Mouse (Mus musculus): ENCODE data around the gene Tlcd1.
"Not testable (repeated sequence)": the region's sequence is repeated elsewhere in the genome, so short reads cannot be mapped to it uniquely, and the experiment has no call there.

Tlcd1 gene

DNA sequence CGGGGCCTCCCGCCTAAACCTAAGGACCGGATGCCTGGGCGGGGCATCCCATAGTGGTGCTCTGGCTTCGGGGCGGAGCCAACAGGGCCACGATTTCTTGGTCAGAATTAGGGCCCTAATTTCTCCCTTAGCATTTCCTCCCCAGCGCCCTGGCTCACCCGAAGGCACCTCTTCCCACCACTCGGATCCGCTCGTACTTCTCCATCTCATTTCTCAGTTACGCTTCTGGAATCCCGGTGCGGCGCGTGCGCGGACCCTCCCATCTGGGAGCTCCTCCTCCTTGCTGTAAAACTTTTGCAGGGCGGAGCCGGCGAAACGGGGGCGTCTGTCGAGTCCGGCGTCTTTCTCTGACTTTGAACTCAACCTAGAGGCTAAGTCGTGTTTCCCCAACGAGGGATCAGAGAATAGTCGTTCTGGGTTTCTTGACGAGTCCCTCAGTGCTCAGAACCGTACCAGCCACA lies at the start of gene Tlcd1, which contains the start of gene Nek8:
Gene Tlcd1 (plus strand): TSS at position 310 of the 461 bp plus-strand sequence.
Gene Nek8 (minus strand): TSS at position 274 of the 461 bp plus-strand sequence.
- no peak for DNase-seq (ENCODE audit: low spot score)

DNA sequence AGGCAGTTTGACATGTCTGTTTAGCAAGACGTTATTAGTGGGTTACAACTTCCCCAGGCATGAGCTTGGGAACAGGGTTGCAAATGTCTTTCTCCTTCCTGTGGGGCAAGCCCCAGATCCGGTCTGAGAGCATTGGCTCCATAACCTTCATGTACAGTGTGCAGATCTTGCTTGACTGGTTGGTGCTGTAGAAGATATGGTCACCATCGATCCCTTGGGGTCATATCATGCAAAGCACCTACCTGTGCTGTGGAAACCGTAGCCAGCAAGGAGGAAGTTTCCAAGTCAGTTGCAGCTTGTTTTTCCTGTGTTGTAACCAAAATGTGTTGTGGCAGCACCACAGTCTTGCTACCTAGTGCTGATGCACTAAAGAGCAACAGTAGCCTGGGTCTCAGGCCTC lies 49.8 kb upstream of the Tlcd1 start:
- no peak for DNase-seq (ENCODE audit: low spot score)

DNA sequence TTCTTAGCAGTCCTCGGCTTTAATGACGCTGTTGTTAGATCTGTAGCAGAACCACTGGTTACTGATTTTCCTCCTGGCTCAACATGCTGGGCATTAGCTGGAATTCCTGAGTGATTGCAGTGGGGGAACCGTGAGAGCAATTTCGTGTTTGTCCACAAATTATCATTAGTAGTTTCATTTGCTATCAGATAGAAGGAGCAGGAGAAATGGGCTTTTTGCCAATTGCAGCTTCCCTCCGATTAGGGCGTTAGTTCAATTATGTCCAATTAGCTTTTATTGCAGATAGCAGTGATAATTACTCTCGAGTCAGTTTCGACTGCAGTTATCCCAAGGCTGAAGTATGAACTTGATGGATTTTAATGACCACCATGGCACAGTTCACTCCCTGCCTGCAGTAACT lies 47.1 kb upstream of the Tlcd1 start:
- peak; percentile 34 for DNase-seq (ENCODE audit: low spot score)

DNA sequence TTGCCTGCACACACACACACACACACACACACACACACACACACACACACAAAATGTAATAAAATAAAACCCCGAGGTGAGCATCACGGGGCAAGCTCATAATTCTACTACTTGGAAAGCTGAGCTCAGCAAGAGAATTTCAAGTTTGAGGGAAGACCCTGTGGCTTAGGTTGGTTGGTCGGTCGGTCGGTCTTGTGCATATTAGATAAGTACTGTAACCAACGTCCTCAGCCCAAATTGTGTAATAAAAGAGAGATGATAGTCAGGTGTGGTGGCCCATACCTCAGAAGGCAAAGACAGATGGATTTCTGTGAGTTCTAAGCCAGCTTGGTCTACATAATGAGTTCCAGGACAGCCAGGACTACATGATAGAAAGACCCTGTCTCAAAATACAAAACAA lies 42.6 kb upstream of the Tlcd1 start:
- DNase-seq (ENCODE audit: low spot score): no peak

DNA sequence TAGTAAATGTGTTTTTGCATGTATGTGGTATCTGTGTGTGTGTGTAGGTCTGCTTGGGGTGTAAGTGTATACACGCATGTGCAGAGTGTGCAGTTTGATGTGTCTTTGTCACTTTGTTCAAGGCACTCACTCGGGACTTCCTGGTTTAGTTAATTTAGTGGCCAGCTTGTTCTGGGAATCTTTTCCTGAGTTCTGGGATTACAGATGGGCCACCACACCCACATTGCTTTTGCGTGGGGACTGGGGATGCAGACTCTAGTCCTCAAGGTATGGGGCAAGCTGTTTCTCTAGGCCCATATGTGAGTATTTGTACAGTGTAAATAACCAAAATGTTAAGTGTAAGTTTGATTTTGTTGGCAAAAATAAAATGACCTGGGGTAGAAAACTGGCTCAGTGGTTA lies 42.2 kb upstream of the Tlcd1 start:
- no peak for DNase-seq (ENCODE audit: low spot score)

DNA sequence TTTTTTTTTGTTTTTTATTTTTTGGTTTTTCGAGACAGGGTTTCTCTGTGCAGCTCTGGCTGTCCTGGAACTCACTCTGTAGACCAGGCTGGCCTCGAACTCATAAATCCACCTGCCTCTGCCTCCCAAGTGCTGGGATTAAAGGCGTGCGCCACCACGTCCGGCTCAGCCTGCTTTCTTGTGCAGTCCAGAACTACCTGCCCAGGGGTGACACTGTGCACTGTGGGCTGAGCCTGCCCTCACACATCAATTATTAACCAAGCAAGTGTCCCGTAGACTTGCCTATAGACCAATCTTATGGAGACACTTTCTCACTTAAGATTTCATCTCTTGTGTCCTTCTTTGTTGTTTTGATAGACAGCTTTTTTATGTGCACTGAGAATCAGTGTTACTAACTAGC lies 41.2 kb upstream of the Tlcd1 start:
- not testable (repeated sequence) for DNase-seq (ENCODE audit: low spot score)

DNA sequence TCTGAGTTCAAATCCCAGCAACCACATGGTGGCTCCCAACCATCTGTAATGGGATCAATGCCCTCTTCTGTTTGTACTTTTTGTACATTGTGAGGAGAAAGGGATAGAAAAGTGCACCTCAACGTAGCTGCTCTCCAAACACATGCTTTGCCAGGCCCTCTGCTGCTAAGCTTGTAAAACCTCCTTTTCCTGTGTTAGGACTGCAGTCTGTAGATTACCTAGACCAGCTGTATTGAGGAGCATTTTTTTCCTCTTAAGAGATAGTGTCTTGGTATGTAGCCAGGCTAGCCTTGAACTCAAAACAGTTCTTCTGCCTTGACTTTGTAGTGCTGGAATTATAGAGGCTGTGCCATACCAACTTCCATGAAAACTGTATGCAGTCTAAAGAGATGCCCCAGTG lies 40.4 kb upstream of the Tlcd1 start:
- no peak for DNase-seq (ENCODE audit: low spot score)

DNA sequence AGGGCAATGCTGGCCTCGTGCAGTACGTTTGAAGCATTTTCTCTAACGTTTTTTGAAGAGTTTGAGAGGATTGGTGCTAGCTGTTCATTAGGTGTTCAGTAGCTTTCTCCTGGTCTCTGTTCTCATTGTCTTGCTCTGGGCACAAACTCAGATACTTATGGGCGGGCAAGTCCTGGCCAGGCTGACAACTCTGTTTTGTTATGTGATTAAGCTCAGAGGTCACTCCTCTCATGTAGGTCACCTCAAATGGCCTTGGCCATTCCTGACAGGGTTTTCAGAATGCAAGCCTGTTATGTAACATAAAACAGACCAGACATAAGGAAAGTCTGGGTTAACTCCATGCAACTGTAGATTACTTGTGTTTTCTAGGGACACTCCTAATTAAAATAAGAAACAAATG lies 38.9 kb upstream of the Tlcd1 start:
- no peak for DNase-seq (ENCODE audit: low spot score)

DNA sequence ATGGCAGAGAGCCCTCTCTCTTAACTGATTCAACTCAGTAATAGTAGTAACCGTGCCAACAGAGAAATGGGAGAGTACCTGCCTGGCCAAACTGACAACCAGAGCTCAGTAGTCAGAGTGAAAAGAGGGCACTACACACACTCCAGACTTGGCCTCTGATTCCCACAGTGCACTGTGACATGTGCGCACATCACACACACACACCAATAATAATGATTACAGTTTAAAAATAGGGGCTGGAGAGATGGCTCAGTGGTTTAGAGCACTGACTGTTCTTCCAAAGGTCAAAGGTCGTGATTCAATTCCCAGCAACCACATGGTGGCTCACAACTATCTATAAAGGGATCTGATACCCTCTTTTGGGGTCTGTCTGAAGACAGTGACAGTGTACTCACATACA lies 38.5 kb upstream of the Tlcd1 start:
- no peak for DNase-seq (ENCODE audit: low spot score)

DNA sequence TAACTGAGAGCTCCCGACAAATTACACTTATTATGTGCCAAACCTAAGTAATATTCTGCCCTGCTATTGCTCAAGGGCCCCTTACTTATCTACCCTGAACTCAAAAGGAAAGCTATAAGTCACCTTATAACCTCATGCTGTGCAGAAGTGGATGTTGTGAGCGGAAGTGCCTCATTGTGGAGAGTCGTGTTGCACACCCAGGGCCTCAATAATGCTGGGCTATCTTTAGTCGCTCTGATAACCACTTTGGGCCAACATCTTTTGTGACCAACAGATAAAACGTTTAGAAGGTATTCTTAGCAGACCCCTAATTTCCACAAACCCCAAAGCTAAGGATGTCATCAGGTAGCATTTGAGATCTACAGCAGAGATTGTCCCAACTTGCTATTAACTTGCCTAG lies 35.8 kb upstream of the Tlcd1 start:
- no peak for DNase-seq (ENCODE audit: low spot score)

DNA sequence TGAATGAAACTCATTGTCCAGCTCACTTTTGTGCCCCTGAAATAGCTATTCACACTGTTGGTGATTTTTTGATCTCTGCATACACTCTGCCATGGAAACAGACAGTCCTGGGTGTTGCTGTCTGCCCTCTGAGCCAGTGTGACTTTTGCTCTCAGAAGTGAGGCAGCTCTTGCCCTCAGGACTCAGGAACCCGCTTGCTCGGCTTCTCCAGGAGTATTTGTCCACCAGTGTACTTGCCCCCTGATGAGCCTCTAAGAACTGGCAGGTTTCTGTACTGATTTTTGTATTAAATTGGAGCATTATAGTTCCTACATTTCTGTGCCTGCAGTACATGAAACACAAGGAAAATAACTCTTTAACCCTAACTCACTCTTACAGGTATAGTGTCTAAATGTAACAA lies 33.0 kb upstream of the Tlcd1 start:
- DNase-seq (ENCODE audit: low spot score): no peak

DNA sequence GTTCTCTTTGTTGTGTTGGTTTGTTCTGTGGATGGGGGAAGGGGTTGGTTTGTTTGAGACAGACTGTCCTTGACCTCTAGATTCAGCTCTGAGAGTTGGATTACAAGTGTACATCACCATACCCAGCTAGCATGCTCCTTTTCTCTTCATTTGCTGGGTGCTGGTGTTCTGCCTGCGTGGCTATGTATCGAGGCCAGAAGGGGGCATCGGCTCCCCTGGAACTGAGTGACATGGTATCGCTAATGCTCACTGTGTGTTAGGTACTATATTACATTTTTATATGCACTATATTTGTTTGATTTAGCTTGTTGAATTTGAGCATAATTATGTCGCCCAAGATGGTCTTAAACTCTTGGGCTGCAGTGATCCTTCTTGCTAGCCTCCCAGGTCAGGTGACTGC lies 30.3 kb upstream of the Tlcd1 start:
- no peak for DNase-seq (ENCODE audit: low spot score)

DNA sequence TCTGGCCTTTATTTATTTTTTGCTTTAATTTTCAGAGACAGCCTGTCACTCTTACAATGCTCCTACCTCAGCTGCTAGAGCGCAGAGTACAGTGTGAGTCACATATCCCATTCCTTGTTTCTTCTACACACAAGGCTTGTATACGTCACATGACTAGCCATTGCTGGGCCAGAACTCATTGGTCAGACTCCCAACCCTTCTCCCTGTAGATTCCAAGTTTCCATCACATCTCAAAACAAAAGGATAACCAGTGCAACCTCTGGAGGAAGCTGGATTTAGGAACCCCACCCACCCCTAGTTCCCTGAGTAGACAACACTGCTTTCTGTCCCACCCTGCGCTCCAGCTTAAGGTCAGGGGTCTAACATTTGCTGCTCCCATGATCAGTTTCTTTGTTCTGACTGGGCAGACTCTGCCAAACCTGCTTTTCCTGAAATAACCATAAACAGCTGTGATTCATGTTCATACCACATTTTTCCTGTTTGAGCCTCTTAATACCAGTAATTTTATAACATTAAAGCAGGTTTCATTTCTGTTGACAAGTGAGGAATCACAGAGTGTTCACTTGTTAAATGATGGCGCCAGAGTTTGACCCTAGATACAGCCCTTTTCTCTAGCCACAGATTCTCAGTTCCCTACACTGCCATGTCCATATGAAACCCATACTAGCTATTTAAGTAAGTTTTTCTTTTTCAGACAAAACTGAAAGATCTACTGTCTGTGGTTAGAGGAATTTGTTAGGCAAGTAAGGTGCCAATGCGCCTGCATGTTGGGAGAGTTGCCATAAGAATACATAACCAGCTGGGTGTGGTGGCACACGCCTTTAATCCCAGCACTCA lies 29.6 kb upstream of the Tlcd1 start:
- no peak for DNase-seq (ENCODE audit: low spot score)

DNA sequence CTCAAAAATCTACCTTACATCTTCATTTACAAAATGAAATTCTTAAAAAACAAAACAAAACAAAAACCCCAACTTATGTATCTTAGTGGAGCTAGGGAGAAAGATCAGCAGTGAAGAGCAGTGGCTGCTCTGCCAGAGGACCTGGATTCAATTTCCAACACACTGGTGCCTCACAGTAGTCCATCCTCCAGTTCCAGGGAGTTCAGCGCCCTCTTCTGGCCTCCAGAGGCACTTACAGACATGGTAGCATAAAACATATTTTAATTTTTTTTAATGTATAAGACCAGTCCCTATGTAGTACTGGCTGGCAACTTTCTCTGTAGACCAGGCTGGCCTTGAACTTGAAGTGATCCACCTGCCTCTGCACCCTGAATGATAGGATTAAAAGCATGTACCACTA lies 25.4 kb upstream of the Tlcd1 start:
- DNase-seq (ENCODE audit: low spot score): no peak

DNA sequence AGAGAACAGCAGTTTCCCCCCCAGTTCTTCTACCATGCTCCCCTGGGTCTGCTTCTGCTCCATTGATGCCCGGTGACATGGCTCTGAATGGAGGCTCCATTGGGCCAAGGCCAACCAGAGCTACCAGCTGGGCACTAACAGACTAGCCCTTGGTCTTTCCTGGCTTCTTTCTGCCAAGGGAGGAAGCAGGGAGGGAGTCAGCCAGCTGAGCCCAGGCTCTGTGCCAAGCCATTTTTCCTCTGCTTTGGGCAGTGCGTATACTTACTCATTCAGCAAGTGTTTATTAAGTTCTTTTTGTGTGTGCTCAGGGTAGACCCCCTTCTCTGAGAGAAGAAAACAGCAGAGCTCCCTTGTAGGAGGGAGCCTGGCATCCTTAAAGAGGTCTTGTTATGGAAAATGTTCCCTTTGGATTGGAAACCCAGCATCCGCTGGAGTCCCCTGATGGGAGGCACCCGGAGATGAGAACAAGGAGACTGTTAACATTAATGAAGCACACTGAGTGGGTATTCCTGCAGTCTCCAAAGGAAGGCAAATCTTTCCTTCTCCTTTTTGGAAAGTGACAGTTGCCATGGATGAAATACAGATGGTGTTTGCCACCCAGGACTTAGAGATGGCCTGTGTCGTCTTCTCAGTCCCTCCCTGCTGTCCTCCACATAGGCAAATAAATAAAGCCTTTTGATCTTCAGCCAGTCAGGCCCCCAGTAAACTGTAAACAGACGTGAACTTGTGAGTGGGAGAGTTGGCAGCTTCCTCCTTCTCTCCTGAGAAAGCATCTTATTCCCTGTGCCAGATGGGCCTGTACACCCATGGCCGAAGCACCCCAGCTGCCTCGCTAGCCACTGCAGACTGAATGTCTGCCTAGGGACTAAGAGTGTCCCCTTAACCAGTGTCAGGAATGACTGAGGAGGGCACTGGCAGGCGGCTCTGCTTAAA lies 23.9 kb upstream of the Tlcd1 start:
- DNase-seq (ENCODE audit: low spot score): peak; percentile 70

DNA sequence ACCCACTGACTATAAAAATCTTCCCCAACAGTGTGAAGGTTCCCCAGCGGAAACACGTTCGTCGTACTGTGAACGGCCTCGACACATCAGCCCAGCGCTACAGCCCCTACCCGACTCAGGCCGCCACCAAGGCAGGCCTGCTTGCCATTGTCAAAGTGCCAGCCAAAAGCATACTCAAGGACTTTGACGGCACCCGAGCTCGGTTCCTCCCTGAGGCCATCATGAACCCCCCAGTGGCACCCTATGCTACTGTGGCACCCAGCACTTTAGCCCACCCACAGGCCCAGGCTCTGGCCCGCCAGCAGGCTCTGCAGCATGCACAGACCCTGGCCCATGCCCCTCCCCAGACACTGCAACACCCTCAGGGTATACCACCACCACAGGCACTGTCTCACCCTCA lies 22.7 kb upstream of the Tlcd1 start:
- no peak for DNase-seq (ENCODE audit: low spot score)

DNA sequence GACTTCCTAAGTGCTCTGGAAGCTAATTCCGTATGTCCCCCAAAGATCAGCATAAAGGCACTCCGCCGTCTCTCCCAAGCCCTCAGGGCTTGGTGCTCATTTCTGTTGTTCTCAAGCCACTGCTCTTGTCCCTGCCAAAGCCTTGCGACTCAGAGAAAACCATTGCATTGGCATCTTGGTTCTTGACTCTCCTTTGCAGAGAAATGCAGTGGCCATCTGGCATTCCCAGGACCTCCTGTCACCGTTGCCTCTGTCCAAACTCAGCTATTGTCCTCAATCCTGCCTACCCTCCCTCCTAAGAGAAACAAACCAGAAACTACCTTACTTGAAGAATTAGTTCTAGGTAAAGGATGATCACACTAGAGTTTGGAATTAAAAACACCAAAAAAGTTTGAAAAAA lies 20.8 kb upstream of the Tlcd1 start:
- no peak for DNase-seq (ENCODE audit: low spot score)

DNA sequence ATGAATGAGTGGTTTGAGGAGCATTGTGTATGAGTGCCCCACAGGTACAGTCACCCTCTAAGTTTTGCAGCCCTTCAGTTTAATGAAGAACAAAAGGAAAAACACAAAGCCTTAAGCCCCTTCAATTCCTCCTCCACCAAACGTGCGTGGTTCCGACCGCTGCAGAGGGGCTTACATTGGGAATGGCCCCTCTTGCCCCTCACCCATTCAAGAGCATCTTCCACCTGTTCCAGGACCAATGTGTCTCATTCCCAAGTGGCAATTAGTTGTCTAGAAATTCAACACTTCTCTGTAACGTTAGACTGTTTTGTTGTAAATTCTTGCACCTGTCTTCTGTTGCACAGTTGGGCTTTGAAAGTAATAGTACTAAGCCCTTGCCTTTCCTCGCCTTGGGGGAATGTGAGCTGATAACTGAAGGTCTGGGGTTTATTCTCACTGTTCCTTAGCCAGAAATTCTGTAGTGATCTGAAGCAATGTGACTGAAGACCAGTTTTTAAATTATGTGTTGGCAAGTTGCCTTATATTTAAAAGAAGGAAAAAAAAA lies 20.3 kb upstream of the Tlcd1 start:
- DNase-seq (ENCODE audit: low spot score): no peak

DNA sequence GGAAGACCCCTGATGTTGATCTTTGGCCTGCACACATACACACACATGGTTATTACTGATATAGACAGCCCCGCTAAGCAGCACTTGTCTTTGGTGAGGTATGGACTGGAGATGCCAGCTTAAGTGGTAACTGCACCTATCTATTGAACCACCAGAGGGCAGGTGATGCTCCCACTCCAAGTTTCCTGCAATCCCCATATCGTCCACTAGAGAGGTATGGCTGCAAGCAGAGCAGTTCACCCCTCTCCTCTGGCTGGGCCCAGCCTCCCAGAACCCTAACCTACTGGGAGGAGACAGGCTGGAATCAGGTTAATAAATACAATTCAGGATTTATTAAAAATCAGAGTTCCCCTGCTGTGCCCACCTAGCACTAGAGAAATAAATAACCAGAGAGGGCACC lies 17.4 kb upstream of the Tlcd1 start:
- DNase-seq (ENCODE audit: low spot score): peak; percentile 89

DNA sequence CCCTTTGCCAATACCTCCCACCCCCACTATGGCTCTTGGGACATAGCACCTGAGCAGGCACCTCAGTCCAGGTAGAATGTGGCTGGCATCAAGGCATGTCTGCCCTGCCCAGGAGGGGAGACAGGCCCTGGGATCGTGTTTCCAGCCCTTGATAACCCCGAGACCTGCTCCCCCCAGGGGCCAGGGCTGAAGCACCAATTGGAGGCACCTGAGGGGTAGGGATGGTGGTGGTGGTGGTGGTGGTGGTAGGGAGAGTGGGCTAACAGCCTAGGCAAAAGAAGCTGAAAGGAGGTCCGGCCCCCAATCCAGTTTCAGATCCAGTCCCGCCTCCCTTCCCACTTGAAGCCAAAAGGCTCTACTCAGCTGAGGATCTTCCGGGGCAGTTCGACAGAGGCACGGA lies 17.0 kb upstream of the Tlcd1 start:
- DNase-seq (ENCODE audit: low spot score): no peak

DNA sequence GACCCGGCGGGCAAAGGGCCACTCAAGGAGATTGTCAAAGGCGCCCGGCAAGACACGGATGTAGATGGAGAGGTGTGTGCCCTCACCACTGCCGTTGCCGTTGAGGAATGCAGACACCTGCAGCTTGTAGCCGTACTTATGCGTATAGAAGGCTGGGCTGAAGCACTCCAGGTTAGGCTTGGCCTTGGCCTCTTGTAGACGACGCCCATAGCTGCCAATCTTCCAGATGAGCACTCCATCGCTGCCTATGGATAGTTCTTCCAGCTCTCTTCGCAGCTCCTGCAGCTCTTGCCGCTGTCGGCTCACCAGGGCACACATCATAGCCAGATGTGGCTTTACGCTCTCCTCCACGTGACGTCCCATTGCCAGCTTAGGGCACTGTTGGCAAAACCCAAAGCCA lies 16.3 kb upstream of the Tlcd1 start:
- DNase-seq (ENCODE audit: low spot score): no peak

DNA sequence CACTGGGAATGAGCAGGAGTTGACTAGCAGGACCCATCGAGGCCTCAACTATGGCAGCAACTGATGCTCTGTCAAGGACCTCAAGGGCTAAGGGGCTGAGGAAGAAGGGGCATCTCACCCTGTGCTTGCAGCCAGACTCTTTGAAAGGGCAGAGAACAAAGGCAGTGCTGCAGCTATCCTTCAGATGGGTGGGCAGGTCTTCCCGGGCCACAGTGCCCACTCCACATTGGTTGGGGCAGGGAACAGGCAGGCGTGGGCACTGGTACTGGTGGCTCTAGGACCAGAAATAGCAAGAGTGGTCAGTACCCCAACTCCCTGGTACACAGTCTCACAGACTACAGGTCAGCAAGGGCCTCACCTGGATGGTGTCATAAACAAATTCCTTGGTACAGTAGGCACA lies 15.8 kb upstream of the Tlcd1 start:
- DNase-seq (ENCODE audit: low spot score): no peak

DNA sequence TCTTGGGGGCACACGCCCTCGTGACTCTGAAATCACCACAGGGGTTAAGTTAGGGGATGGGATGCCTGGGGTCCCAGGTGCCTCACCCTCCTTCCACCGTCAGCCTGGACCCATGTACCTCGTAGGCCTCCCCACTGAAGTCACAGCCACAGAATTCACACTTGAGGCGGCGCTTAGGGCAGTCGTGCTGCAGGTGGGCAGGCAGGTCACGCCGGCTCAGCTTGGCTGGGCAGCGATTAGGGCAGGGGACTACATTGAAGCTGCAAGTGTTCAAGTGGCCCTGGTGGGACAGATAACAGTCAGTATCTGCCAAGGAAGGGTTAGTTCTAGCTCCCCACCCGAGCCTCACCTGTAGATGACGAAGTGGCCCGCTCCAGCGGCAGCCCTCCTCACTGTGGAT lies 15.3 kb upstream of the Tlcd1 start:
- DNase-seq (ENCODE audit: low spot score): no peak

Measured in MN1 (cell line).